Mouse (Mus musculus) liver, embryonic 14.5 days (tissue): ENCODE data around the gene Bcar3. TPM values are rescaled to one million over a fixed set of nuclear protein-coding genes. Genes with fewer than 3 reads are reported as not detected.

ENCODE experiments used
- ATAC-seq: fragments of 200-750 bp; cut with Nextera tagmentation; 2 replicates; pipeline ENCODE4 v1.8.0; 2017; ENCODE audit warnings: moderate number of reproducible peaks, mild to moderate bottlenecking, moderate library complexity; ENCODE audit not compliant: insufficient read depth
- DNase-seq, 3 experiments: peaks; one replicate each; pipeline ENCODE4 v3.0.0-alpha.2; 2012 to 2013; ENCODE audit warnings: low read depth in 3 of 3, low spot score in 3 of 3
- H3K27ac ChIP-seq: fragments of 300-500 bp; sonication (generic); 2 replicates; pipeline ENCODE4 v1.5.1; 2014; ENCODE audit warnings: moderate library complexity, mild to moderate bottlenecking, control low read depth, inconsistent platforms
- H3K27me3 ChIP-seq: fragments of 300-500 bp; sonication (generic); 2 replicates; pipeline ENCODE4 v1.6.1; 2014; ENCODE audit warnings: mild to moderate bottlenecking, low read length, moderate library complexity; ENCODE audit not compliant: control insufficient read depth, insufficient read depth
- H3K36me3 ChIP-seq: fragments of 300-500 bp; sonication (generic); replicated peaks from 2 replicates; pipeline ENCODE4 v1.6.1; 2014; ENCODE audit warnings: low read depth; ENCODE audit not compliant: control insufficient read depth, insufficient read depth
- H3K4me1 ChIP-seq, 2 experiments: fragments of 200-500 bp in 1 of 2; fragments of 300-500 bp in 1 of 2; sonication (generic) in 1 of 2; replicated peaks; 2 replicates each; pipeline ENCODE4 v1.6.1; 2012 to 2014; ENCODE audit warnings: antibody characterized with exemption in 1 of 2, inconsistent platforms in 1 of 2, low read length in 1 of 2; ENCODE audit not compliant: control insufficient read depth in 2 of 2, insufficient read depth in 2 of 2
- H3K4me2 ChIP-seq: fragments of 300-500 bp; sonication (generic); 2 replicates; pipeline ENCODE4 v1.6.1; 2014; ENCODE audit warnings: low read depth, mild to moderate bottlenecking, control low read depth, moderate library complexity
- H3K4me3 ChIP-seq, 2 experiments: fragments of 200-500 bp in 1 of 2; fragments of 300-500 bp in 1 of 2; sonication (generic) in 1 of 2; 2 replicates each; pipeline ENCODE4 v1.5.1; 2012 to 2014; ENCODE audit warnings: low read depth in 2 of 2, low read length in 2 of 2, mild to moderate bottlenecking in 2 of 2, control low read depth in 1 of 2, inconsistent platforms in 1 of 2, moderate library complexity in 1 of 2; ENCODE audit not compliant: insufficient read depth in 1 of 2
- H3K9ac ChIP-seq: fragments of 300-500 bp; sonication (generic); replicated peaks from 2 replicates; pipeline ENCODE4 v1.6.1; 2014; ENCODE audit warnings: mild to moderate bottlenecking, control low read depth, moderate library complexity
- H3K9me3 ChIP-seq: fragments of 300-500 bp; sonication (generic); 2 replicates; pipeline ENCODE4 v1.6.1; 2016; ENCODE audit warnings: low read length, mixed read lengths; ENCODE audit not compliant: control insufficient read depth
- CTCF ChIP-seq: IDR thresholded peaks from 2 replicates; pipeline ENCODE4 v1.5.1; 2016; ENCODE audit warnings: antibody characterized with exemption, low read depth, control low read depth
- EP300 ChIP-seq: IDR thresholded peaks from 2 replicates; pipeline ENCODE4 v1.6.1; 2016; ENCODE audit warnings: antibody characterized with exemption, low read depth
- WGBS: fragments of 180-500 bp; shearing (Covaris S2); extraction: QIAGEN DNeasy Blood & Tissue Kit; methylation state at CpG from one replicate; pipeline ENCODE4 v1.1.7; 2014; ENCODE audit not compliant: insufficient replicate concordance; 5-methylcytosine and 5-hydroxymethylcytosine counted together
- polyA plus RNA-seq, 2 experiments: library from polyadenylated mRNA; depleted of rRNA in 1 of 2; stranded (reverse) in 1 of 2; unstranded in 1 of 2; fragments of >200 nt; fragmentation: Nextera tagmentation in 1 of 2; extraction: Ambion mirVana in 1 of 2; gene quantifications; 2 replicates each; pipeline versions ENCODE4 v1.2.1 to v1.2.3; 2012 to 2014

The Bcar3 gene
- polyA plus RNA-seq, 2 experiments = 3.1 to 3.5 TPM

DNA sequence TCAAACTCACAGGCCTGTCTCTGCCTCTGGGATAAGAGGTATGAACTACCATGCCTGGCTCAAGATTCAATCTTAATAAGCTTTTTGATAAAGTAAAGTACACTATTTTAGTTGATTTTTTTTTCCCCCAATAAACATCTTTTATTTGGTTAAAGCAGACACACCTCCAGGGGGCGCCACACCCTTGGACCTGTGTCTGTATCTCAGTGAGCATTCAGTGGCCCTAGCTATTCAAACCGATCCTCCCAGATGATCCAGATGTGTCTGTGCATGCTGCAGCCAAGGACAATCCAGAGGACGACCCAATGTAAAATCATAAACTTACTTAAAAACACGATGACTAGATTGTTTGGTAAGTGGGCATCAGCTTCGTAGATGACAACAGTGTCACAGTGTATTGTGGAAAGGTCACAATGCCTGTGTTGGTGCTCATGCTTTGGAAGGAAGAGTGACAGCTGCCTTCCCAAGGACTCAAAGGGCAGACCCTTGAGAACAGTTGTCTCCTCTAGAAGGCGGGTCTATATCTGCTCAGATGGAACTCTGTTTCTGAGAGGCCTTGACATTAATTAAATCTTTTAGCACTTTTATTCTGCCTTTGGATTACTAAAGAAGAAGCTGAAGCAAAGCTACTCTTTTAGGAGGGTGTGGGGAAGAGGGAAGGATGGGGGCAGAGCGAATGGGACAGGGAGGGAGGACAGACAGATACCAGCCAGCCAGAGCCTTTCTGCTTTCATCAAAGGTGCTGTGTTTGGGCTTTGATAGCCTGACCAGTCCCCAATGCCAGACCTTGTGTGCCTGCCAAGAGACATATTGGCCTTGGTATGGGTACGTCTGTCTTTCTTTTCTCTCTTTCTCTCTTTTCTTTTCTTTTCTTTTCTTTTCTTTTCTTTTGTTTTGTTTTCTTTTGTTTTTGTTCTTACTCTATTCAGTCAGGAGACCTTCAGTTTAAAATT is 141.3 kb downstream of the Bcar3 start:
- Histone ChIP-seq H3K27me3 (no peaks in the 10 kb centered on the region), H3K4me3 (no peak overlapping the region), H3K9me3 (no peaks in the 10 kb centered on the region), H3K4me1 (peaks cover 0 to 4% of the 10 kb centered on the region in 2 experiments; a peak in 2 of 4 replicates), H3K27ac (no peak overlapping the region), H3K9ac (no peak overlapping the region), H3K4me2 (no peak overlapping the region), H3K36me3 (no peaks in the 10 kb centered on the region)
- ATAC-seq = no peak
- DNase-seq = no peak
- 62% methylated on average over 8 of the region's 8 CpGs for WGBS
- TF ChIP-seq CTCF (peak; percentile 41), EP300 (no peak)

DNA sequence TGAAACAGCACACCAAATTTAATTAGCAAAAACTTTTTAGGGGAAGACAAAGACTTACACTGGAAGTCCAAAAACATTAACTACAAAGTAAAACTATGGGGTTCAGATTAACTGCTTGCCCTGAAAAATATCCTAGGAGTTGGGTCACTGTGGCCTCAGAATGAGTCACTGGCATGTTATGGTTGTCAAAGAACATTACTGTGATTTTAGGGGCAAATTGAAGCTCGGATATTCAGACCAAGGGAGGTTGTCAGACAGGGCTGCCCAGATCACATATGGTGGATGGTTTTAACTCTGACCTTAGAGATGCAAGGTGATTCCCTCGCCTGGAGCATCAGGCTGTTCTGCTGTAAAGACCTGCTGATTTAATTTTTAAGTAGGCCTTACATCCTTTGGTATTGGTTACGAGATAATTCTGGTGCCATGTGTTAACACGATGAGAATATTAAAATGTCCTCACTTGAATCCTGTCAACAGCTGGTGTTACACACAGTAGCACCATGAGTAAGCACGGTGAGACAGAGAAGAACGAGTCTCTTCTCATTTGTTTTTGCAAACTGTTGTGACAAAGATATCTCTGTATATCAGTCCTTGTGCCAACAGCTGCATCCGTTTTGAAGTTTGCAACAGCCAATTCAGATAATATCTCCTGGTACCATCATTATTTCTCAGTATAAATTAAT is 144.3 kb downstream of the Bcar3 start:
- Histone ChIP-seq H3K9me3 (no peaks in the 10 kb centered on the region), H3K4me1 (peaks cover 0 to 1% of the 10 kb centered on the region in 2 experiments; a peak in 1 of 4 replicates), H3K4me2 (no peak overlapping the region), H3K27ac (no peak overlapping the region), H3K36me3 (no peaks in the 10 kb centered on the region), H3K27me3 (no peaks in the 10 kb centered on the region), H3K4me3 (no peak overlapping the region), H3K9ac (no peak overlapping the region)
- no peak for TF ChIP-seq EP300
- no peak for TF ChIP-seq CTCF
- ATAC-seq (no peak), DNase-seq (no peak)
- WGBS = 56% methylated on average over 7 of the region's 7 CpGs

DNA sequence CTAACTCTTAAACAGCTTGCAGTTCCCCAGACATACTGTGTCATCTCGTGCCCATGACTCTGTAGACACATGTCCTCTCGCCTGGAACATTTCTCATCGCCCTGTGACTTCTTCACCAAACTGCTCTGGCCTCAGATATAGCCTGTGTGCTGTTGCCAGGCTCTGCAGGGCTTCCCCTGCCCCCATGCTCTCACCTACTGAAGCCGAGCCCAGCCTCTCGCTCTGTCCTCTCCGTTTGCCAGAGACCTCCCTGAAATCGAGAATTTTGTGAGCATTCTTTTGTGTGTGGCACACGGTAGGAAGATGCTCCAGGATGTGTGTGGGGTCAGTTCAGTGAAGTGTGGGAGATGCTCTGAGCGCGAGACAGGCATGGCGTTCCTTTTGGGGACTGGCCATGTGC is 151.8 kb downstream of the Bcar3 start:
- no peak overlapping the region for H3K4me3 ChIP-seq
- H3K27ac ChIP-seq = no peak overlapping the region
- WGBS = 69% methylated on average over 11 of the region's 11 CpGs
- H3K4me2 ChIP-seq = no peak overlapping the region
- DNase-seq (no peak), ATAC-seq (no peak)
- no peaks in the 10 kb centered on the region for H3K36me3 ChIP-seq
- no peak for TF ChIP-seq EP300
- TF ChIP-seq CTCF = no peak
- H3K9me3 ChIP-seq = no peaks in the 10 kb centered on the region
- no peaks in the 10 kb centered on the region for H3K4me1 ChIP-seq
- H3K27me3 ChIP-seq = no peaks in the 10 kb centered on the region
- no peak overlapping the region for H3K9ac ChIP-seq

DNA sequence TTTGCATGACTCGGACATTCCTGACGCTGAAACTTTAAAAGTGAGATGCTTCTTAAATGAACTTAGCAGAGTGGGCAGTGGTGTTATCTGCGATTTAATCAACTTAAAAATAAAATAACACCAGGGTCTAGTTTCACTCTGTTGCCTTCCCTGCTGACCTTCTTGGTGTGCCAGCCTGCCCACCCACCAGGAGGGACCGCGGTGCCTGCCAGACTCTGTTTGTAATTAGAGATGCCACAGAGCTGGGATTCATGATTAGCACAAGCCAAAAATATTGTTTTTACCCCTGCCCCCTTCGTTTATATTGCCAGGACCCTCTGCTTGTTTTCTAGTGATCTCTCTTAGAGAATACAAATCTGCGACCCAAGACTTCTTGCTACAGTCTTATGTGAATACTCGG is 152.7 kb downstream of the Bcar3 start:
- no peak for TF ChIP-seq EP300
- TF ChIP-seq CTCF = no peak
- DNase-seq (no peak), ATAC-seq (no peak)
- Histone ChIP-seq H3K4me3 (no peak overlapping the region), H3K36me3 (no peaks in the 10 kb centered on the region), H3K27ac (no peak overlapping the region), H3K9ac (no peak overlapping the region), H3K9me3 (no peaks in the 10 kb centered on the region), H3K27me3 (no peaks in the 10 kb centered on the region), H3K4me1 (no peaks in the 10 kb centered on the region), H3K4me2 (no peak overlapping the region)
- WGBS = 65% methylated on average over 8 of the region's 8 CpGs

DNA sequence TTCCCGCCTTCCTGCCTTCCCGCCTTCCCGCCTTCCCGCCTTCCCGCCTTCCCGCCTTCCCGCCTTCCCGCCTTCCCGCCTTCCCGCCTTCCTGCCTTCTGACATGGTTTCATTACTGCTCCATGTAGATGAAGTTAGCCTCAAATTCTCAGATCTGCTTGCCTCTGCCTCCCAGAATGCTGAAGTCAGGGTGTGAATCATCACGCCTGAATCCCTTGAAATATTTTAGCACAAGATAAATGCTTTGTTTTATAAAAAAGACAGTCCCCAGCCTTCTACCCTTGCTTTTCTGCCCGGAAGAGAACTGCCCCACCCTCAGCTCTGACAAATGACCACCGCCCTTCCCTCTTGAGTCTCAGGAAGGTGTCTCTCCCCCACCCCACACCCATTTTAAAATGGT is 154.3 kb downstream of the Bcar3 start:
- Histone ChIP-seq H3K36me3 (no peaks in the 10 kb centered on the region), H3K27ac (no peak overlapping the region), H3K9me3 (no peaks in the 10 kb centered on the region), H3K9ac (no peak overlapping the region), H3K4me2 (no peak overlapping the region), H3K4me1 (no peaks in the 10 kb centered on the region), H3K27me3 (no peaks in the 10 kb centered on the region), H3K4me3 (no peak overlapping the region)
- TF ChIP-seq EP300 = no peak
- no peak for TF ChIP-seq CTCF
- ATAC-seq = no peak
- no peak for DNase-seq
- WGBS = 77% methylated on average over 13 of the region's 13 CpGs
